Mouse (Mus musculus) CD4-positive helper T cell, adult 2 months (primary cell): ENCODE data around the gene Rad9b.

Source experiments
- DNase-seq: peaks from one replicate; pipeline ENCODE4 v3.0.0-alpha.2; 2012; ENCODE audit warnings: low read depth, missing footprints, low spot score

Gene Rad9b

DNA sequence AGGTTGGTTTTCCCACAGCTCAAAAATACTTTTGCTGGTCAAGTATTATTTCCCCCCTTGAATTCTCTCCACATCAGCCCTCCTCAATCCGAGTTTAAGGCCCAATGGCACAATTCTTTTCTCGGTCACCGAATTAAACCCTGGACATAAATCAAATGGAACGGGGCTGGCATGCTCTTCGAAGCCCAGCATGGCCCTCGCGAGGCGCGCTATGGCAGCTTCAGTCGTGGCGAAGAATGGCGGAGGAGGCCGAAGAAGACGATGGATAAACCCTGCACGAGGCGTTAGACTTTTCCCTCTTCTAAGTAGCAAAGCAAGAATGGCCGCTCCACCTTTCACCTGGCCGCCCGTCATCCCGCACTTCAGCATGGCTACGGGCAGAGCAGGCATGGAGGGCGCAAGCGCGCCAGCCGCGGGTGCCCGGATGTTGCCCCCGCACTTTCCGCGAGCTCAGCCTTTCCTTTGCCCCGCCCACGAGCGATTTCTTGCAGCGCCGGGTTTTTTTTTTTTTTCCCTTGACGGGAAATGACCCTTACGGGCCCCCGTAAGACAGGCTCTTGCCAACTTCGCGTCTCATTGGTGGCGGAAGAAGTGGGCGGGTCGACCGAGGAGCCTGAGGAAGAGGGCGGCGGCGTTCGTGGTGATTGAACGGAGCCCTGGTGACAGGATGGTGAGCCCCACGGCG lies at the start of gene Rad9b, which contains the start of gene Vps29:
TSS of gene Rad9b (minus strand) at position 427 of the 685 bp plus-strand sequence.
TSS of gene Vps29 (plus strand) at position 563 of the 685 bp plus-strand sequence.
- DNase-seq = peak; percentile 100

DNA sequence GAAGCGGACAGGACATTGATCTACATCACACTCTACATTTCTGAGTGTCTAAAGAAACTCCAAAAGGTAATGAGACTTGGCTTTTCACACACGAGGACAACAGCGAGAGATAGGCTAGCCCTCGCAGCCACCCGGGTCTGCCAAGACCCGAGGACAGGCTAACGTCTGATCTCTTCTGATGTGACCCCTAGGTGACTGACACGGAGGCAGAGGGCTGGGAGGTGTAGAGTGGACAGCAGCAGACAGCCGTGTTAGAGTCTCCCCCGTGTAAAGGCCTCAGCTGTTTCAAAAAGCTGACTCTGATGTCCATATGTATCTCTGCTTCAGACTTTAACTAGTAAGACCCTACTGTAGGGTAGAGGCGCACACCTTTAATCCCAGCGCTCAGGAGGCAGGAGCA lies 49.3 kb upstream of the Rad9b start:
- no peak for DNase-seq

DNA sequence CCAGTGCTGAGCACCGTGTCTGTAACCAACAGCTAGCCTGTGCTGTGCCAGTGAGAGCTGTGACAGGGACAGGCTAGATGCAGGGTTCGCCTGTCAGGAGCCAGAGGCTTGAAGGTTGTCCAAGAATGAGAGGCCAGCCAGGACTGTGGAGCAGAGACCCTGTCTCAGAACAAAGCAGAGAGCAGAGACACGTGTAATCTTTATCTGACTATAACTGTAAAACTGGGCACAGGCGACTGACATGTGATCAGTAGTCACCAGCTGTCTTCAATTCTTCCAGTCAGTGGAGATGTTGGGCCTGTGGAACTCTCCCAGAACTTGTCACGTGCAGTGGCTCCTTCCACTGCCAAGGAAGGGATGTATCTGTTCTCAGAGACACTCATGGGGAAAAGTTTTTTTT lies 48.7 kb upstream of the Rad9b start:
- no peak for DNase-seq

GRCm38 (mm10) chr5:122402160-122402559 lies 48.1 kb upstream of the Rad9b start:
- DNase-seq = no peak

DNA sequence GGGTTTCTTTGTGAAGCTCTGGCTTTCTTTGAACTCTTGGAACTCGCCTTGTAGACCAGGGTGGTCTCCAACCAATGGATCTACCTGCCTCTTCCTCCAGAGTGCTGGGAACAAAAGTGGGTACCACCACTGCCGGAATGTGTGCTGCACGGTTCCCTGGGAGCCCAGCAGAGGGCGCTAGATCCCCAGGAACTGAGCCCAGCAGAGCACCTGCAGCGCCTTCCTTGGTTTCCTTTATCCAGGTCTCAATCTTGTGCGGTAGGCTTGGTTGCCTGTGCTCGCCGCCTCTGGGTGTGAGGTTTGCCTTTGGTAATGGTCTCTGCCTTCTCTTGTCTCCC lies 47.2 kb upstream of the Rad9b start:
- DNase-seq = peak; percentile 65

- no peak for DNase-seq
These were observed 46.7 kb upstream of the Rad9b start for GRCm38 (mm10) chr5:122400628-122401302.

GRCm38 (mm10) chr5:122399871-122400270 lies 45.8 kb upstream of the Rad9b start:
- no peak for DNase-seq

DNA sequence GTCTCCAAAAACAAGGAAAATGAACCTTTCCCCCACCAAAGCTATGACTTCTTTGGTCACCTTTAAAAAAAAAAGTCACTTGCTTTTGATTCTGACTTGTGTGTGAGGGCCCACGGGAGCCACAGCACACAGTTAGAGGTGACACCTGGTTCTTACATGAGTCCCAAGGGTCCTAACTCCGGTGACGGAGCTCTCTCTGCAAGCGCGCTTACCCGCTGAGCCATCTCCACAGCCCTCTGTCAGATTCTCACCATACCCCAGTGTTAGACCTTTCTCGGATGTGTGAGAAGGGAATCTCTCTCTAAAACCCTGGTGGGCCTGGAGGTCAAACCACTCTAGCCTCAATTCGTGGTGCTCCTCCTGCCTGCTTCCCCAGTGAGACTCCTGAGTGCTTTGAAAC lies 43.5 kb upstream of the Rad9b start:
- no peak for DNase-seq

DNA sequence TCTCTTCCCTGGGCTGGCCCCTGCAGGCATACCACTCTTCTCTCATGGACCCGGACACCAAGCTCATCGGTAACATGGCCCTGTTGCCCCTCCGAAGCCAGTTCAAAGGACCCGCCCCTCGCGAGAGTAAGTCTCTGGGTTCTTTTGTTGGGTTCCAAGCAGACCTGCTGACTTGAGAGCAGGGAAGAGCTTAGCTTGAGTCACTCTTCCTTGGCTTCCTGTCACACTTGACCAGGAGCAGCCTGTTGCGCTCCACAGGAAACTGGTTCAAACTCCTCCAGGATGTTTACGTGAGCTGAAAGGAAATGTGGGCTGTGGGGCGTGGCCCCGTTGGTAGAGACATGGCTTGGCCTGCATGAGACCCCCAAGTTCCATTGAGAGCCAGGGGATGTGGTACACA lies 42.8 kb upstream of the Rad9b start:
- no peak for DNase-seq

DNA sequence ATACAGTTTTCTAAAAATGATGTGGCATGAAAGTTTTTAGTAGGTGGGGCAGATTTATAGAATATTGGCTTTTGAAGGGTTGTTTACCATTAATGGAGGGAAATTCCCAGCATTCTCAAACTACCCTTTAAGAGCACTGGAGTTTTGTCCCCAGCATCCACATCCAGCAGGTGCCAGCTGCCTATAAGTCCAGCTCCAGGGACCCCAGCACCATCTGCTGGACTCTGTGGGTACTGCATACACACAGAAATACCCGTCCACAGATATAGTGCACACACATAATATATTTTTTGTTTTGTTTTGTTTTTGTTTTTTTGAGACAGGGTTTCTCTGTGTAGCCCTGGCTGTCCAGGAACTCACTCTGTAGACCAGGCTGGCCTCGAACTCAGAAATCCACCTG lies 39.9 kb upstream of the Rad9b start:
- peak; percentile 86 for DNase-seq

DNA sequence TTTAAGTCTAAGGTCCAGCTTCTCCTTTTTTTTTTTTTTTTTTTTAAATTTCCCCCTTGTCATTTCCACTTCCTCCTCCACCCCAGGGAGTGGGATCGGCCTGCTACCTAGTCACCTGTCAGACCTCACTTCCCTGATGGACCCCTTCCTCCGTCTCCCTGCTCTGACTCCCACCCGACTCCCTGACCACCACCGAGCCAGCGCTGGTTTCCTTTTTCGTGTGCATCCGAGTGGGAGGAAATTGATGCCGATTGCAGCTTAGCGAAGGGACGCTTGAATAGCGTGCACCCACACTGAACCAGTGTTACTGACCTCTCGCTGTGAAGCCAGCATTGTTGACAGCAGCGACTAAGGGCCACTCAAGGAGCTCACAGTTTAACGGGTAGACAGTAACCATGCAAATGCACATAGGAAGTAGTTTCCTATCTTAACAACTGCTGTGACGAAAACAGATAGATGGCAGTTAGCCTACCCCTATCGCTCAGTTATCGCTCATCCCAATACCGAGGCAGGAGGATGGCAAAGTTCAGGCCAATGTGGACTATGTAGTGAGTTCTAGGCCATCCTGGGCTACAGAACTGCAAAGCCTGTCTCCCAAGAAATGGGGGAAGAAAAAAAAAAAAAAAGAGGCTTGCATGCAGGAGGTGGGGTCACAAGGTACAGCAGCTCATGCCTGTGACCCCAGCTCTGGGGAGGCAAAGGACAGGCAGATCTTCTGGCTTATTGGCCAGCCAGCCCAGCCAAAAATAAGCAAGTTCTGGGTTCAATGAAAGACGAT lies 38.4 kb upstream of the Rad9b start:
- peak; percentile 55 for DNase-seq

DNA sequence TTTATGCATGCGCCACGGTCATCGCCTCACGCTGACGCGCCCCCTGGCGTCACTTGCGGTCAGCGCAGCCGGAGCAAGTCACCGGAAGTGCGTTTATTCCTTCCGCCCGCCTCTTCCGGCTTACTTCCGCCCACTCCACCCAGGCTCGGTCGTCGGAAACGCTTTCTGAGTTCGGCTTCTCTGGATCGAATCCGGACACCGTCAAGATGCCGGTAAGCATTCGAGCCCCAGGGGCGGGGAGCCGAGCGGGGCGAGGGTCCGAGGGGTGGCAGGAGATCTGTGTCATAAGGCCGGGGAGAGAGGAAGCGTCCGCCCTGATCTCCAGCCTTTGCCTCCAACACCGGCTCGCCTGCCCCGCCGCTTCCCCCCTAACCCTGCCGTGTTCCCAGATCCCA lies 37.8 kb upstream of the Rad9b start, which contains the start of gene Arpc3:
TSS of gene Arpc3 (plus strand) at position 93 of the 395 bp plus-strand sequence.
- DNase-seq = peak; percentile 95

GRCm38 (mm10) chr5:122391178-122391785 lies 37.2 kb upstream of the Rad9b start:
- no peak for DNase-seq

- no peak for DNase-seq
These were observed 36.6 kb upstream of the Rad9b start for GRCm38 (mm10) chr5:122390671-122391070.

DNA sequence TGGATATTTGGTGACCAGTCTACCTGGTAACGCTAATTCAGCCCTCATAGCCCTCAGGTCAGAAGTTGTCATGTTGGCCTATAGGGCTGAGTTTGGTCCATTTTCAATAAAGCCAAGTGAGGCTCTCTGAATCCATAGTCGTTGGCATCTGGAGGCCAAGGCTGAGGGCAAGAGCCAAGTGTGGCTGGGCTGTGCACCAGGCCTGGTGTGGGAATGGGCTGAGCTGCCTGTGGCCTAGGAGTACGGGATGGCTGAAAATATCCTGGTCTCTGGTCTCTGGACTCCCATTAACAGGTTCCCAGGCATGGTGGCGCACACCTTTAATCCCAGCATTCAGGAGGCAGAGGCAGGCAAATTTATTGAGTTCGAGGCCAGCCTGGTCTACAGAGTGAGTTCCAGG lies 36.0 kb upstream of the Rad9b start:
- no peak for DNase-seq

DNA sequence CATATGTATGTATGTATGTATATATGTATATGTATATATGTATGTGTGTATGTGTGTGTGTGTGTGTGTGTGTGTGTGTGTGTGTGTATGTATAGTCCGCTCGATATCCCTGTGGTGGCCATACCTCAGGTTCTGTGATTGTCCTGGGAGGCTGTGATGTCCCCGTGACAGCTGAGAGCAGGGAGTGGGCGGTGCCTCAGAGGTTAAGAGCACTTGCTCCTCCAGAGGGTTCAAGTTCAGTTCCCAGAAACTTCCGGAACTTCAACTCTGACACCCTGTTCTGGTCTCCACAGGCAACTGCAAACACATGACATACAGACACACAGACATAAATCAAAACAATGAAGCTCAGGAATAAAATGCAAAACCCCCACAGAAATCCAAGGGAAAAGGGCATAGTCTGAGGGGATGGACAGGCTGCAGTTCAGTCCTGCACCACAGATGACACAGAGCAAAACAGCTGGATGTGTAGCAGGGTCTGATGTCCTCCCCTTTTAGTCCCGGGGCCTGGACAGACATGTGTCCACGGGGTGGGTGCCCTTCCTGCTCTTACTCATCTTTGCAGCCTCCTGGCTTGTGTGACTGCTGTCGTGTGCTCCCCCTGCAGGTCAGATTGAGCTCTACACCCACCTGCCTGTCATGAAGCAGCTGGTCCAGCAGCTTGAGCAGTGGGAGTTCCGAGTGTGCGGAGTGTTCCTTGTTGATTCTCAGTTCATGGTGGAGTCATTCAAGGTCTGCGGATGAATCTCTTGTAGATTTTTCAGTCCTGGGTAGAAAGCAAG lies 25.5 kb upstream of the Rad9b start:
- peak; percentile 77 for DNase-seq

GRCm38 (mm10) chr5:122378171-122378570 lies 24.1 kb upstream of the Rad9b start:
- no peak for DNase-seq

DNA sequence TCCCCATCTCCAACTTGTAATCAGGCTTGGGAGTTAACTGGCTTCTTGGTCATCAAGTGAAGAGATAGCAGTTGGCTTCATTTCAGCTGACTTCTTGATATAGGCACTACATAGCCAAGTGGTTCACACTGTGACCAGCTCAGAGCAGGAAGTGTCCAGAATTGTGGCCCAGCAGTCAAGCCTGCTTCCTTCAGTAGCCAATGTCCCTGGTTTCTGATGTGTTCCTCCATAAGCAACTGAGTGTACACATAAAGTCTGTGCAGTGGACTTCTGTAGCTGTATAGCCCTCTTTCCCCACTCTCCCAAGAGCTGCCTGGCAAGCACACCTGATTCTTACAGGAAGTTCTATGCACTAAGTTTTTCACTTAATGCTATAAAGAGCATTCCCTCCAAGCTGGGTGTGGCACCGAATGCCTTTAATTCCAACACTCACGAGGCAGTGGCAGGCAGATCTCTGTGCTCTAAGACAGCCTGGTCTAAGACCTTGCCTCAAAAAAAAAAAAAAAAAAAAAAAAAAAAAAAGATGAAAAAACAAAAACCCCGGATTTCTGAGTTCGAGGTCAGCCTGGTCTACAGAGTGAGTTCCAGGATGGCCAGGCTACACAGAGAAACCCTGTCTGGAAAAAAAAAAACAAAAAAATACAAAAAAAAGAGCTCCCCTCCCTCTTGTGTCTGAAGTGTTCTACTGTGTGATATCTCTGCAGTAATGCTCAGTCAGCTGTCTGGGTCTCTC lies 23.2 kb upstream of the Rad9b start:
- no peak for DNase-seq

DNA sequence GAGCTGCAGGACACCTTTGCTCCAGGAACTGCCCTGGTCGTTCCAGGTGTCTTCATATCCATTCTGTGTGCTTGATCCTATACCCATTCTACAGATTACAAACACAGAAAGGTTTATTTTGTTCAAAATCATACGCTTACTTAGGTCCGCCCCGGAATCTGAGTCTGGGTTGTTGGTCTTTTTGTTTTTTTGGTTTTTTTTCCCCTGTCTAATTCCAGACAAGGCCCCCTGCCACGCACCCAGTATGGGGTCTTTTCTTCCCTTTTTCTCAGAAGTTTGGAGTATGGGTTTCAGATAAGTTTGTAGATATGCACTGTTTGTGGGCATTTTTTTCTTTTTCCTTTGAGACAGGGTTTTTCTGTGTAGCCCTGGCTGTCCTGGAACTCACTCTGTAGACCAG lies 18.8 kb upstream of the Rad9b start:
- DNase-seq = no peak

GRCm38 (mm10) chr5:122372192-122372769 lies 18.2 kb upstream of the Rad9b start, which contains the start of gene Fam216a:
Gene Fam216a (minus strand): TSS chr5:122372364.
- DNase-seq = peak; percentile 99
